Mouse (Mus musculus) heart, postnatal 0 days (tissue): ENCODE data around the gene Fam118b. TPM values are rescaled to one million over a fixed set of nuclear protein-coding genes. Genes with fewer than 3 reads are reported as not detected.
A peak's percentile ranks its signal among the peaks of the same experiment; 100 is the strongest.

Experiments
- ATAC-seq: fragments of 200-750 bp; cut with Nextera tagmentation; 2 replicates; pipeline ENCODE4 v1.8.0; 2017; ENCODE audit warnings: low read depth, moderate number of reproducible peaks, moderate library complexity; ENCODE audit not compliant: insufficient read depth
- DNase-seq: peaks from one replicate; pipeline ENCODE4 v3.0.0-alpha.2; 2016; ENCODE audit warnings: low spot score
- H3K27ac ChIP-seq: fragments of 300-500 bp; sonication (generic); 2 replicates; pipeline ENCODE4 v1.5.1; 2014; ENCODE audit warnings: low read depth, mild to moderate bottlenecking
- H3K27me3 ChIP-seq: fragments of 300-500 bp; sonication (generic); 2 replicates; pipeline ENCODE4 v1.6.1; 2014; ENCODE audit warnings: low read length, mixed read lengths; ENCODE audit not compliant: control insufficient read depth, insufficient read depth
- H3K36me3 ChIP-seq: fragments of 300-500 bp; sonication (generic); replicated peaks from 2 replicates; pipeline ENCODE4 v1.6.1; 2014; ENCODE audit warnings: low read length, mixed read lengths; ENCODE audit not compliant: control insufficient read depth, insufficient read depth
- H3K4me1 ChIP-seq: fragments of 300-500 bp; sonication (generic); 2 replicates; pipeline ENCODE4 v1.6.1; 2014; ENCODE audit warnings: antibody characterized with exemption; ENCODE audit not compliant: control insufficient read depth, insufficient read depth
- H3K4me2 ChIP-seq: fragments of 300-500 bp; sonication (generic); 2 replicates; pipeline ENCODE4 v1.6.1; 2014; ENCODE audit warnings: low read depth, mild to moderate bottlenecking, low read length, moderate library complexity
- H3K4me3 ChIP-seq: fragments of 300-500 bp; sonication (generic); 2 replicates; pipeline ENCODE4 v1.5.1; 2014; ENCODE audit warnings: low read depth, low read length
- H3K9ac ChIP-seq: fragments of 300-500 bp; sonication (generic); replicated peaks from 2 replicates; pipeline ENCODE4 v1.6.1; 2014; ENCODE audit warnings: low read depth, low read length, mixed read lengths
- H3K9me3 ChIP-seq: fragments of 300-500 bp; sonication (generic); replicated peaks from 2 replicates; pipeline ENCODE4 v1.6.1; 2016; ENCODE audit warnings: low read length; ENCODE audit not compliant: control insufficient read depth
- CTCF ChIP-seq: IDR thresholded peaks from 2 replicates; pipeline ENCODE4 v1.5.1; 2016; ENCODE audit warnings: antibody characterized with exemption, control low read depth, low read depth
- EP300 ChIP-seq: IDR thresholded peaks from 2 replicates; pipeline ENCODE4 v1.6.1; 2016; ENCODE audit warnings: antibody characterized with exemption, low read depth
- WGBS: fragments of 180-500 bp; shearing (Covaris S2); extraction: QIAGEN DNeasy Blood & Tissue Kit; methylation state at CpG from one replicate; pipeline ENCODE4 v1.1.7; 2014; 5-methylcytosine and 5-hydroxymethylcytosine counted together
- polyA plus RNA-seq: library from polyadenylated mRNA; unstranded; fragments of >200 nt; fragmentation: Nextera tagmentation; extraction: Ambion mirVana; gene quantifications from 2 replicates; pipeline ENCODE4 v1.2.1, GENCODE M21; 2015
- total RNA-seq: library from RNA; depleted of rRNA; stranded (reverse); fragments of >200 nt; gene quantifications from 2 replicates; pipeline ENCODE4 v1.2.3, GENCODE M21; 2014; ENCODE audit warnings: low replicate concordance; rRNA removed

Fam118b gene
- total RNA-seq, result 8.8 and 19.7 TPM in 2 replicates
- 22.6 and 24.8 TPM in 2 replicates for polyA plus RNA-seq

GRCm38 (mm10) chr9:35267146-35267975 is at the start of gene Fam118b, which contains the start of gene Rpusd4:
Fam118b (minus strand) TSS chr9:35267805.
Rpusd4 (plus strand) TSS chr9:35267865.
- H3K4me2 ChIP-seq, result peak within 1 kb of the TSS; percentile 91
- H3K9me3 ChIP-seq, result no peaks in the 10 kb centered on the region
- H3K4me1 ChIP-seq, result peaks cover 15% of the 10 kb centered on the region
- H3K4me3 ChIP-seq, result peak within 1 kb of the TSS; percentile 69
- DNase-seq (peak; percentile 92), ATAC-seq (peak; percentile 96)
- peak within 1 kb of the TSS; percentile 68 for H3K27ac ChIP-seq
- peaks cover 12% of the 10 kb centered on the region for H3K36me3 ChIP-seq
- under 1% methylated on average over 62 of the region's 62 CpGs for WGBS
- TF ChIP-seq CTCF (no peak), EP300 (no peak)
- peak within 1 kb of the TSS; percentile 66 for H3K9ac ChIP-seq
- H3K27me3 ChIP-seq, result no peaks in the 10 kb centered on the region

GRCm38 (mm10) chr9:35316771-35317211 is 49.2 kb upstream of the Fam118b start:
- no peaks in the 10 kb centered on the region for H3K9me3 ChIP-seq
- H3K36me3 ChIP-seq, result no peaks in the 10 kb centered on the region
- 82% methylated on average over 3 of the region's 3 CpGs for WGBS
- H3K4me2 ChIP-seq, result no peak overlapping the region
- DNase-seq (no peak), ATAC-seq (peak; percentile 36)
- TF ChIP-seq CTCF (no peak), EP300 (no peak)
- no peak overlapping the region for H3K27ac ChIP-seq
- H3K27me3 ChIP-seq, result no peaks in the 10 kb centered on the region
- H3K9ac ChIP-seq, result no peak overlapping the region
- 0 out of 2 replicates have a peak, but pooled peaks cover 9% of the 10 kb centered on the region for H3K4me1 ChIP-seq
- no peak overlapping the region for H3K4me3 ChIP-seq

- DNase-seq (no peak), ATAC-seq (no peak)
- H3K4me2 ChIP-seq, result no peak overlapping the region
- no peak overlapping the region for H3K9ac ChIP-seq
- H3K27ac ChIP-seq, result no peak overlapping the region
- TF ChIP-seq CTCF, result no peak
- no peak for TF ChIP-seq EP300
- no peaks in the 10 kb centered on the region for H3K27me3 ChIP-seq
- no peaks in the 10 kb centered on the region for H3K36me3 ChIP-seq
- 0 out of 2 replicates have a peak, but pooled peaks cover 9% of the 10 kb centered on the region for H3K4me1 ChIP-seq
- H3K4me3 ChIP-seq, result no peak overlapping the region
- 63% methylated on average over 1 of the region's 1 CpGs for WGBS
- H3K9me3 ChIP-seq, result no peaks in the 10 kb centered on the region
Measured at GRCm38 (mm10) chr9:35314254-35314653, 46.6 kb upstream of the Fam118b start.

- ATAC-seq (no peak), DNase-seq (no peak)
- no peak overlapping the region for H3K4me2 ChIP-seq
- no peaks in the 10 kb centered on the region for H3K27me3 ChIP-seq
- H3K9ac ChIP-seq, result no peak overlapping the region
- 0 out of 2 replicates have a peak, but pooled peaks cover 9% of the 10 kb centered on the region for H3K4me1 ChIP-seq
- H3K36me3 ChIP-seq, result no peaks in the 10 kb centered on the region
- no peak overlapping the region for H3K27ac ChIP-seq
- TF ChIP-seq EP300 (no peak), CTCF (no peak)
- no peak overlapping the region for H3K4me3 ChIP-seq
- H3K9me3 ChIP-seq, result no peaks in the 10 kb centered on the region
- WGBS, result 24% methylated on average over 4 of the region's 4 CpGs
Measured at GRCm38 (mm10) chr9:35313601-35314000, 46.0 kb upstream of the Fam118b start.

GRCm38 (mm10) chr9:35312516-35312915 is 44.9 kb upstream of the Fam118b start:
- no peaks in the 10 kb centered on the region for H3K9me3 ChIP-seq
- H3K27me3 ChIP-seq, result no peaks in the 10 kb centered on the region
- TF ChIP-seq CTCF (no peak), EP300 (no peak)
- 47% methylated on average over 3 of the region's 3 CpGs for WGBS
- ATAC-seq, result no peak
- H3K9ac ChIP-seq, result no peak overlapping the region
- H3K4me3 ChIP-seq, result no peak overlapping the region
- no peak overlapping the region for H3K27ac ChIP-seq
- H3K36me3 ChIP-seq, result no peaks in the 10 kb centered on the region
- 0 out of 2 replicates have a peak, but pooled peaks cover 9% of the 10 kb centered on the region for H3K4me1 ChIP-seq
- H3K4me2 ChIP-seq, result no peak overlapping the region
- DNase-seq, result no peak
